Mouse (Mus musculus): ENCODE results near the gene Rpl10-ps3.

Gene Rpl10-ps3

DNA sequence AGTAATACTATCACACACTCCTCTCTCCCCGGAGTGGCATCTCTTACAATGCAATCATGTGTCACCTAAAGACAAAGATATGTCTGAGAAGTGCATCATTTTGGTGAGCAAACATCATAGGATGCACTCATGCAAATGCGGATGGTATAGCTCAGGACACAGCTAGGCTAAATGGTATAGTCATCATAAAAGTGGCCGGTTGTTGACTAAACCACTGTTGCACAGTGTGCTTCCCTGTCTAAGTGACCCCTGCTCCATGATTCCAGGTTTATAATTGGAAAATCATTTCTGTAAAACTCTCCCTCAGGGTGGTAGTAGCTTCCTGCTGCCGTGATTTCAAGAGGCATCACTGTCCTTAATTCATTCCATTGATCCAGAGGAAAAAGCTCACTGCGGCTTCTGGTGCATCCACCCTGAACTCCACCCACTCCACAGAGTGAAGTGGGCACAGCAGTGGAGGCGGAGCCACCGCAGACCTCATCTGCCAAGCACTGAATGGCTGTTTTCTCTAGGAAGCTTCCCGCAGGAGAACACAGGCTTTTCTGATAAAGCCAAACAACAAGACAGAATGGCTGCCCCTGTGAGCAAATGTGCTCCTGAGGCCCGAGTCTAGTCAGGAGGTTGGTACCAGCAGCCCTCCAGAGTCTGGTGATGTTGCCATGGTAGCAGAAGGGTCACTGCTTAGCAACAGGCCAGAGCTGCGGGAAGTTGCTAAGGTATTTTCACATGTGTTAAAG lies 38.9 kb downstream of the Rpl10-ps3 start:
- DNase-seq (ENCODE audit: low spot score in 2 of 2) = peak; percentile 44 to 60

DNA sequence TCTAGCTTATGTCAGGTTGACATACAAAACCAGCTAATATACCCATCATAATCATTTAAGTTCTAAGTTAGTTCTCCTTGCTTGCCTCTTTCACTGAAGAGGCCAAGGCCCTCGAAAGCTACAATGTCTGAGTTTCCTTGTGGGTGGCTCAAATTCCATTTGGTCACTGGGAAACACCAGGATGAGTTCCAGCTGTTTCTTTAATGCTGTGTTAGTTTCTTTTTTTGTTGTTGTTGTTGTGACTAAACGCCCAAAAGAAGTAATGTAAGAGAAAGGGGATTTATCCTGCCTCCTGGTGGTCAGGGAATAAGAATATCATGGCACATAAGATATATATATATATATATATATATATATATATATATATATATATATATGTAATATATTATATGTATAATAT lies 39.7 kb downstream of the Rpl10-ps3 start:
- no peak for DNase-seq (ENCODE audit: low spot score in 2 of 2)

DNA sequence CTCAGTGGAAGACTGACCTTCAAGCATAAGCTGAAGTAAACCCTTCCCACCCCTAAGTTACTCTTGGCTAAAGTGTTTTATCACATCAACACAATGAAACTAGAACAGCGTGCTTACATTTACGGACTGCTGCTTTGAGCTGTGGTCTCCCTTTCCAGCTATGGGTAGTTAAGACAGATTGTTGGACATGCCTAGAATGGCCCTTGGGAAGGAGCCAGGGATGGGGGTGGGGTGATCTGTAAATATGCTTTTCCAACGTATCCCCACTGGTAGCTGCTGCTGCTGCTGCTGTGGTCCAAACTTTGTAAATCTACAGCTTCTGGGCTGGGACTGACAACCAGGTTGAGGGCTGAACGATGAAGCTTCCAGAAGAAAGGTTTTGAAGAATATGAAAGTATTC lies 40.8 kb downstream of the Rpl10-ps3 start:
- no peak for DNase-seq (ENCODE audit: low spot score in 2 of 2)

DNA sequence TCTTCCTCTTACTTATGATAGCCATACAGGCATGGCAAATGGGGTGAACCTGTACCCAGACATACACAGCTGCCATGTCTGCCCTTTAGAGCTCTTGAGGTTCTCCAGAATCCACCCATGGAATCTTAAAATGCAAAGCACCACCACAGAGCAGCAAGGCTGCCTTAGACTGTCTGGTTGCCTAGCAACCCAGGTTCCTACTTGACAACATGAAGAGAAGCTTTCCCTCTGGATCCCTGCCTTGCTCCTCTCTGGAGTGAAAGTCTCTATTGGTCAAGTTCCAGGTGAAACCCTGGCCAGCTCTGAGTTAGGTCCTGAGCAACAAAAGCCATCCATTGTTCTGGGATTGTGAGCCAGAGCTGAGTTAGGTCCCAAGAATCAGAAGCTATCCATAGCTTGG lies 43.0 kb downstream of the Rpl10-ps3 start:
- peak; percentile 33 to 42 for DNase-seq (ENCODE audit: low spot score in 2 of 2)

DNA sequence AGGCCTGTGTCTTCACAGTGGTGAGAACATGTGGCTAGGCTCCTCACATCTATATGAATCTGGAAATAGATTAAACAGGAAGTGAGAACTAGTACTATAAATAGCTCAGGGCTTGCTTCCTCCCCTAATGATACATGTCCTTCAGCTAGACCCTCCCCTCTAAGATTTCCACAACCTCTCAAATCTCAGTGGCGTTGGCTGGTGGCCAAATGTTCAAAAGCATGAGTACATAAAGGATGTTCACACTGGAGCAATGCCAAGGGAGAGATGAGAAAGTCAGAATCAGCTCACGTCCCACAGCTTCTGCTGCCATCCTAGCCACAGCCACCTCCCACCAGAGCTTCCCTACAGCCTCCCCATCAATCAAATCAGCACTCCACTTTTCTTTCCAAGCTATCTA lies 46.4 kb downstream of the Rpl10-ps3 start:
- DNase-seq (ENCODE audit: low spot score in 2 of 2) = no peak
